Mouse (Mus musculus): ENCODE data around the gene Pkig. TPM values are rescaled to one million over a fixed set of nuclear protein-coding genes. Genes with fewer than 3 reads are reported as not detected.

Pkig gene
- total and polyA plus RNA-seq, 3 experiments = 225 to 364 (median 227) TPM

DNA sequence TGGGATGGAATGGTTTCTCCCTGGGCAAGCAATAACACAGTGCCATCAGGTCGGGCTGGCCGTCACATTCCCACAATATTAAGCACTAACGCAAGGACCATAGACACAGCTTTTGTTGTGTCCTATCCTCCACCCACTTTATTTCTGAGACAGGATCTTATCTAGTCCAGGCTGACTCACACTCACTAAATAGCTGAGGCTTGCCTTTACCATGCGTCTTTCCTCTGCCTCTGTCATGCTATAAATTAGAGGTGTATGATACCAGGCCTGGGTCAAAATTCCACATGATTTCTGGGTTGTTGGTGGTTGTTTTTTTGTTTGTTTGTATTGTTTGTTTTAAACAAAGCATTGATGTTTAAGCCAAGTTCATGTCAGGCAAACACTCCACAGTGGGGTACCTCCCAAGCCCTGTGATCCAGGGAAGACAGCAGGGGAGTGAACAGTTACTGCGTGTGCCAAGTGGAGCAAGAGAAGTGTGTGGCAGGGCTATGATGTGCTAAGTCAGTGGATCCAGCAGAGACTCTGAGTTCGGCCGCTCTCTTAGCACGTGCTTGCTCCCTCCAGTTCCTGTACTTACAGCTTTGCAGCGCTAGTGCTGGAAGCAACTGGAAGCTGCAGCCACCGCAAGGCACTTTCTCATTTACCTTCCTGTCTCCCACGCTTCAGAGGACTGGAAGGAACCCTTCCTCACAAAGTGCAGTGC lies 41.0 kb downstream of the Pkig start:
- in situ Hi-C loops (cut with MboI; ENCODE audit: low pct_ligation_motif_present, low pct_unique_long_range_greater_than_20kb, low sequenced_read_pairs) (loop anchor here (5.0 kb wide), 1 partner anchor 37 kb away; no protein-coding TSS in a partner anchor), dilution Hi-C loops (cut with MboI; ENCODE audit: extremely low pct_ligation_motif_present, extremely low pct_unique_long_range_greater_than_20kb, low sequenced_read_pairs) (no loop called here)
- H3K4me2 ChIP-seq (ENCODE audit: insufficient read depth, low read depth, poor library complexity, severe bottlenecking) = no peak overlapping the region
- peaks cover 42 to 88% of the 10 kb centered on the region in 2 experiments for H3K4me1 ChIP-seq (ENCODE audit: control insufficient read depth in 1 of 2, insufficient read depth in 2 of 2)
- TF ChIP-seq NELFE (IDR thresholded peaks at IDR 0.05; ENCODE audit: low read depth, low read length) (no peak), ETS1 (conservative IDR thresholded peaks at IDR 0.05; ENCODE audit: low read depth, low read length) (no peak), KAT2A (IDR thresholded peaks at IDR 0.05; ENCODE audit: insufficient replicate concordance, low read length) (no peak), IRF4 (IDR thresholded peaks at IDR 0.05; ENCODE audit: low read depth, low read length) (no peak), ZMIZ1 (IDR thresholded peaks at IDR 0.05; ENCODE audit: low read depth, low read length) (no peak), CTCF (conservative IDR thresholded peaks at IDR 0.05 in 1 of 2, IDR thresholded peaks at IDR 0.05 in 1 of 2; ENCODE audit: low read depth in 2 of 2, low read length in 2 of 2) (no peak), ZNF384 (IDR thresholded peaks at IDR 0.05; ENCODE audit: low read depth, low read length) (no peak), NRF1 (IDR thresholded peaks at IDR 0.05; ENCODE audit: low read depth, low read length) (no peak), EP300 (IDR thresholded peaks at IDR 0.05; ENCODE audit: low read length) (no peak)
- H3K9me3 ChIP-seq (replicated peaks; ENCODE audit: low read length) = no peaks in the 10 kb centered on the region
- no peak for DNase-seq (ENCODE audit: extremely low read depth)
- H3K9ac ChIP-seq (ENCODE audit: insufficient read depth, low read depth) = no peak overlapping the region
- H3K79me2 ChIP-seq (replicated peaks; ENCODE audit: control insufficient read depth, extremely low read depth, insufficient read depth, poor library complexity, severe bottlenecking) = peaks cover 98% of the 10 kb centered on the region
- H3K27ac ChIP-seq (ENCODE audit: insufficient read depth, low read depth) = no peak overlapping the region
- H3K27me3 ChIP-seq (replicated peaks) = no peaks in the 10 kb centered on the region
- no peak overlapping the region for H3K4me3 ChIP-seq (replicated peaks in 1 of 3; ENCODE audit: low read depth in 2 of 3, low read length in 2 of 3, poor library complexity in 1 of 3)
- peaks cover 7 to 36% of the 10 kb centered on the region in 2 experiments for H3K36me3 ChIP-seq (replicated peaks in 1 of 2; ENCODE audit: control insufficient read depth in 1 of 2, insufficient read depth in 1 of 2, low read length in 1 of 2)

DNA sequence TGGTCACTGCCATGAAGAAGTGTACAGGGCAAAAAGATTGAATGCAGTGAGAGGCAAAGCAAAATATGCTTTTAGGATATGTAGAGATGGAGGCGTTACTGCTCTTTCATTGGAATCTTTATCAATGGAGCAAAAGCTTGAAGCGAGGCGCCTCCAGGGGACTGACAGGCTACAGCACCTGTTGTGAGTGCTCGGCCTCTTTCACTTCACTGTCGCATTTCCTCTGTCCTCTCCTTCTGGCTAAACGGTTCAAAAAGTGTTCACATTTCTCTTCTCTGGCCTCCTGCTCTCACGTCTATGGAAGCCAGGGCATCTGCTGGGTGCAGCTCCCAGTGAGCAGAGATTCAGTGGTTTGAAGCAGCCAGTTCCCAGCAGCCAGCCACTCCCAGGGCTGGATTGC lies 44.2 kb downstream of the Pkig start:
- Histone ChIP-seq H3K27ac (ENCODE audit: insufficient read depth, low read depth) (peak overlapping the region; percentile 97), H3K4me2 (ENCODE audit: insufficient read depth, low read depth, poor library complexity, severe bottlenecking) (peak overlapping the region; percentile 24), H3K79me2 (replicated peaks; ENCODE audit: control insufficient read depth, extremely low read depth, insufficient read depth, poor library complexity, severe bottlenecking) (peaks cover 98% of the 10 kb centered on the region), H3K9ac (ENCODE audit: insufficient read depth, low read depth) (peak overlapping the region; percentile 78), H3K4me1 (ENCODE audit: control insufficient read depth in 1 of 2, insufficient read depth in 2 of 2) (peaks cover 33 to 96% of the 10 kb centered on the region in 2 experiments), H3K36me3 (replicated peaks in 1 of 2; ENCODE audit: control insufficient read depth in 1 of 2, insufficient read depth in 1 of 2, low read length in 1 of 2) (peaks cover 24 to 53% of the 10 kb centered on the region in 2 experiments), H3K9me3 (replicated peaks; ENCODE audit: low read length) (no peaks in the 10 kb centered on the region), H3K27me3 (replicated peaks) (no peaks in the 10 kb centered on the region), H3K4me3 (replicated peaks in 1 of 3; ENCODE audit: low read depth in 2 of 3, low read length in 2 of 3, poor library complexity in 1 of 3) (no peak overlapping the region)
- in situ Hi-C loops (cut with MboI; ENCODE audit: low pct_ligation_motif_present, low pct_unique_long_range_greater_than_20kb, low sequenced_read_pairs) (no loop called here), dilution Hi-C loops (cut with MboI; ENCODE audit: extremely low pct_ligation_motif_present, extremely low pct_unique_long_range_greater_than_20kb, low sequenced_read_pairs) (no loop called here)
- peak; percentile 63 for DNase-seq (ENCODE audit: extremely low read depth)
- peak; percentile 47; the same call in 1 of the 2 replicates for TF ChIP-seq EP300 (IDR thresholded peaks at IDR 0.05; ENCODE audit: low read length)
- TF ChIP-seq TCF12 (IDR thresholded peaks at IDR 0.05; ENCODE audit: low read depth, low read length) = 0 out of 2 replicates have a peak, but pooled peaks have one; percentile 39
- 0 out of 2 replicates have a peak, but pooled peaks have one; percentile 31 for TF ChIP-seq IRF4 (IDR thresholded peaks at IDR 0.05; ENCODE audit: low read depth, low read length)
- TF ChIP-seq POLR2AphosphoS2 (IDR thresholded peaks at IDR 0.05; ENCODE audit: low read depth, low read length) = no peak
- no peak for TF ChIP-seq ZNF384 (IDR thresholded peaks at IDR 0.05; ENCODE audit: low read depth, low read length)
- peak in 1 of 2 experiments; percentile 20; a peak in 1 of 4 replicates for TF ChIP-seq CTCF (conservative IDR thresholded peaks at IDR 0.05 in 1 of 2, IDR thresholded peaks at IDR 0.05 in 1 of 2; ENCODE audit: low read depth in 2 of 2, low read length in 2 of 2)

All from CH12.LX (cell line).